Mouse (Mus musculus) liver, adult (tissue): ENCODE measurements around the gene Pkhd1.

ENCODE experiments used
- GATA4 ChIP-seq: IDR thresholded peaks from 2 replicates; pipeline ENCODE4 v1.6.1; 2014; ENCODE audit warnings: mild to moderate bottlenecking, low read length; ENCODE audit not compliant: insufficient replicate concordance

Pkhd1 gene

GRCm38 (mm10) chr1:20428370-20429055 lies 189.4 kb downstream of the Pkhd1 start:
- no peak for TF ChIP-seq GATA4

DNA sequence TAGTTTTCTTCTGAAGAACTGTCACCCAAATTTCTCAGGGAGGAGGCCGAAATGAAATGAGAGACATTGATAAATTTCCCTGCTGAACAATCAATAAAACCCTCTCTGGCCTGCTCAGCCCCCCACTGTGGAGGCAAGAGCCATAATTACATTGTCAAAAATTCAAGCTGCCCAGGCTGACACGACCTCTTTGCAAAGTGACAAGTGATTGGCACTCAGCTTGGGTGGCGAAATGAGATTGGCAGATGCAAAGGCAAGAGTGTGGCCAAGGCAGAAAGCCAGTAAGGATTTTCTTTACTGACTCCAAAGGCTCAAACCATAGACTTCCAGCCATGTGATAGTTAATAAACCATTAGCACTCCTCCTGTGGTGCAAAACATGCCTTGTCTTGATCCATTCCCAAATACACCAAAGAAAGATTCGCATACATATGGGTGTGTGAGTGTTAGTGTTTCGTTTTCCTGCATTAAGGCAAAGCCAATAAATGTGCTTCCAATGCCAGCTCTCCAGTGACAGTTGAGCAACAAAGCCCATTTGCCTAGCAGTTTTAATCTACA lies 208.4 kb downstream of the Pkhd1 start:
- TF ChIP-seq GATA4: no peak

DNA sequence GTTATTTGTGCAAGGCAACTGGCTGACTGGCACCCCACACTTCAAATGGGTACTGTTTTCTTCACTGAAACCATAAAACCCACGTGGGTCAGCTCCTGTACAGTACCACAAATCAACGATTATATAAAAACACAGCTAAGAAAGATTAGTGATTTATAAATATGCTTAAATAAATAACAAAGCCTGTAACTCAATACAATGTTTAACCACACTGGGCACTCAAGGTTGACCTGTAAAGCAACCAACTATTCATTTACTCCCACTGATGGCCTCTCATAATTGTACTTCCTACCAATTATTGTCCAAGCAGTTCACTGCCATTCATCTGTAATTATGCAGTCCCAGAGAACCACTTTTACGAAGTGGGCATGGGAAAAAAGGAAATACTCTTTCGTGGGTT lies 219.5 kb downstream of the Pkhd1 start:
- TF ChIP-seq GATA4: no peak

DNA sequence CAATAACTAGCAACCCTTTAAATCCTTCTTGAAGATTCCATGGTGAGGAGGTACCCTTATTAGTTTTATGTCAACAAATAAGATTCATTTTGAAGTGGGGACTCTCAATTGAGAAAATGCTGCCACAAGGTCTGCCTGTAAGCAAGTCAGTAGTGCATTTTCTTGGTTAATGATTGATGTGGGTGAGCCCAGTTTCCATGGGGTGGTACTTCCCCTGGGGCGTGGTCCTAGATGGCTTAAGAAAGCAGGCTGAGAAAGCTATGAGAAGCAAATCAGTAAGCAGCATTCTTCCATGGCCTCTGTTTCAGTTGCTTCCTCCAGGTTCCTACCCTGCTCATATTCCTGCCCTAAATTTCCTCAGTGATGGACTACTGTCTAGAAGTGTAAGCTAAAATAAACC lies 253.4 kb downstream of the Pkhd1 start:
- TF ChIP-seq GATA4: no peak

DNA sequence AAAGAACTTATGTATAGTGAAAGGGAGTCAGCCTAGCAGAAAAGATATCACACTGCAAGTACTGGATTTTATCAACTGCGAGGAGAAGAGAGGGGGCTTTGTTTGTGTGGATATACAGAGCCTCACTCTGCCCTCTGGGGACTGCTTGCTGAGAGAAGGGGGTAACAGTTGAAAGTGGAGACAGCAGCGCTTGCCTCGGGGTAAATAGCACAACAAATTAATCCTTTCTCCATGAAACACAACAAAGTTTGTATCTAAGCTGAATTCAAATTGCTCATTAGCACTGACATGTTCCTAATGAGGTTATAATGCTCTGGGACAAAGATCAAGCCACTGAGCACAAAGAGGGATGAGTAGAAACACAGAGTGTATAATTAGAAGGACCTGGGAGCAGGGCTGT lies 273.2 kb downstream of the Pkhd1 start:
- no peak for TF ChIP-seq GATA4

- no peak for TF ChIP-seq GATA4
Measured at GRCm38 (mm10) chr1:20311485-20311884, 306.4 kb downstream of the Pkhd1 start.

- no peak for TF ChIP-seq GATA4
Measured at GRCm38 (mm10) chr1:20310925-20311324, 306.9 kb downstream of the Pkhd1 start.

DNA sequence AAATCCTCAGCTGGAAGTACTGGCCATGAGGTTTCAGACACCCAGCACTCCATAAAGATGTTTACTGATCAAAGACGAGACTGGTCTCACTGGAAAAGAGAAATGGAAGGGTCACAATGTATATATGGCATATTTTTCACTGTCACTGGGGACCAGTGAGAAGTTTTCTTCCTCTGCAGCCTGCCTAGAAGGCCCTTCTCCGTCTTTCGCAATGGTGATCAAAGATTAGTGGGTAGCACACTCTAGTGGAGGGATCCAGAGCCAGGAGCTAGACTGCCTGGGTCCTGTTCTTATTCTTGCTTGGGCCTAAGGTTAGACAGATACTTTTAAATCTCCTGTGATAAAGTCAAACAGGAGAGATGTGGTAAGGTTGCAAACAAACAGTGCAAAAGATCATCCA lies 311.7 kb downstream of the Pkhd1 start:
- TF ChIP-seq GATA4: no peak

- TF ChIP-seq GATA4: no peak
Measured at GRCm38 (mm10) chr1:20302943-20303578, 314.8 kb downstream of the Pkhd1 start.

GRCm38 (mm10) chr1:20302187-20302942 lies 315.5 kb downstream of the Pkhd1 start:
- no peak for TF ChIP-seq GATA4

- no peak for TF ChIP-seq GATA4
Measured at GRCm38 (mm10) chr1:20301631-20302030, 316.2 kb downstream of the Pkhd1 start.

DNA sequence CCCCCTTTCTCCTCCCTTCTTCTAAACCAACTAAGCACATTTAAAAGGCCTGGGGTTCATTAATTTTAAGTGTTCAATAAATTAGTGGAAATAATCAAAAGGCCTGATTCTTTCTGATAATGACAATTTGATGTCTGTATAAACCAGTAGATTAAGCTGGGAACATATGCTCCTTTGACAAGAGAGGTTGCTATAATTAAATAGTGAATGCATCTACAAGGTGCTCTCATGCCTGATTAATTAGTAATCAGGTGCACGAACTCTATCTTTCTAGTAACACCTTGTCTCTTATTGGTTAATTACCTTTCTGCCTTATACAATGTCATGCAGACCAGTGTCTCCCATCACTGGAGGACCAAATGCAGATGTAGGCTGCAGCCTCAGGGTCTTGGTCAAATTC lies 329.2 kb downstream of the Pkhd1 start:
- TF ChIP-seq GATA4: no peak

GRCm38 (mm10) chr1:20260403-20260802 lies 357.5 kb downstream of the Pkhd1 start:
- TF ChIP-seq GATA4: no peak

DNA sequence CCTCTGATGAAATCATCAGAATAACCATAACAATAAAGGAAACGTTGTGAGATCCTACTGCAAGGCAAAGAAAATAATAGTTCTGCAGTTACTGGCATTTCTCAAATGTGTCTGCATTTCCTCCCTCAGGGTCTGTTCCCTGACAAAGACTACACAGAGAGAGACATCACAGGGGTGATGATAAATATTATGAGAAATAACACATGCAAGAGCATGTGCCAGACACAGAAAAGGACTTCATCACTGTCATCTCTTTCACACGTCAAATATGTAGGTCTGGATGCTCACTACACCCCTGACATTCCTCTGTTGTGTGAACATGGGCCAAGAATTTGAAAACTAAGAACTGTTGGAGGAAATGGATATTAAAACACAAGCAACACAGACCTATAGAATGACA lies 369.7 kb downstream of the Pkhd1 start:
- no peak for TF ChIP-seq GATA4

GRCm38 (mm10) chr1:20216681-20217080 lies 401.2 kb downstream of the Pkhd1 start:
- no peak for TF ChIP-seq GATA4

GRCm38 (mm10) chr1:20190444-20190843 lies 427.4 kb downstream of the Pkhd1 start:
- no peak for TF ChIP-seq GATA4
